Mouse (Mus musculus) T-helper 17 cell (primary cell): ENCODE results near the gene St8sia2.
"Not testable (repeated sequence)": the region's sequence is repeated elsewhere in the genome, so short reads cannot be mapped to it uniquely, and the experiment has no call there.

Experiments
- in situ Hi-C, 2 experiments: fragments of 300-600 bp; cut with MboI, MseI; formaldehyde crosslinking; loops; 1 replicate in 1 of 2; 2 replicates in 1 of 2; pipeline ENCODE4 v1.15.1; 2025; ENCODE audit warnings: high pct_unique_total_duplicates in 2 of 2

St8sia2 gene

DNA sequence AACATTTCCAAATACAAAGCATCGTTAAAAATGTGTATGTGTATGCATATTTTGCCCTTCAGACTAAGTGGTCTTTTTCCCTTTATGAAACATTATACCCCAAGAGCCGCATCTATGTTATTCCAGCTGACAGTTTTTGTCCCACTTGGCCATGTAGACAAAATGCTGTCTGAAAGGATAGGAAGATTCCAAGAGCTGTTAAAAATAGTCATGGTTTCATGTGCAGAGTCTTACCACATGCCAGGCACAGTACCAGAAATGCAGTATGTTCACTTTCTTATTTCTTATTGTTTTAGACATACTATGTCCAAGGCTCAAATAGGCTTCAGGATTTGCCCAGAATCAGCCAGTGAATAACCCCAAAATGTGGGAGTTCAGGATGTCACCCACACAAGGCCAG, 24.1 kb downstream of the St8sia2 start:
- in situ Hi-C loops: no loop called here

DNA sequence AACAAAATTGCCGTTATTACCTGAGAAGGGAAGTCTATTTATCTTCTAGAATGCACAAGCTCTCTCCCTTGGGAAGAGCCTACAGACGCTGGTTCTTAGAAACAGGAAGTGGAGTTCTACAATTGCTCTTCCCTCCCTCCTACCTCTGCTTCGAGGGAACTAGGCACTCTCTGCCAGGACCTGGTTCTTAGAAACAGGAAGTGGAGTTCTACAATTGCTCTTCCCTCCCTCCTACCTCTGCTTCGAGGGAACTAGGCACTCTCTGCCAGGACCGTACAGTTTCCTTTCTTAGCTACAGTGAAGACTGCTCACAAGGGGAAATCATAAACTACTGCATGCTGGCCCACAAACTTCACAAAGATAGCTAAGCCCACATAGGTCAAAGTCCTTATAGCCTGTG, 41.3 kb downstream of the St8sia2 start:
- in situ Hi-C loops: not testable (repeated sequence)

DNA sequence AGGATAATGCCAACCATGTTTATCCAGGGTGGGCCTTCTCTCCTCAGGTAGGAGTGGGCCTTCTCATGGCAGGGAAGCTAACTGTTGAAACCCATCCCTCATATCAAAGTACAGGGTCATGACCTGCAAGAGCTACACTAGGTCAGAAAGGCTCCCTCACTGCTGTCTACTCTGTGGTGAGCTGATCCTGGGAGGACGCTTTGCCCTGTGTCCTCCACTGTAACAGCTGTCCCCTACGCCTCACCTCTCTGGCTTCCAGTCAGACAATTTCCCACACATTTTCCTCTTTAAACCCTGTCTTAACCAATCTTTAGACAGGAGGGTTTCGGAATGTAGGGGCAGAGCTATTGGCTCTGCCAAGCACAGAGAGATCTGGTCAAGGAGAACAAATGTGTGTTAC, 48.3 kb downstream of the St8sia2 start:
- in situ Hi-C loops: no loop called here

DNA sequence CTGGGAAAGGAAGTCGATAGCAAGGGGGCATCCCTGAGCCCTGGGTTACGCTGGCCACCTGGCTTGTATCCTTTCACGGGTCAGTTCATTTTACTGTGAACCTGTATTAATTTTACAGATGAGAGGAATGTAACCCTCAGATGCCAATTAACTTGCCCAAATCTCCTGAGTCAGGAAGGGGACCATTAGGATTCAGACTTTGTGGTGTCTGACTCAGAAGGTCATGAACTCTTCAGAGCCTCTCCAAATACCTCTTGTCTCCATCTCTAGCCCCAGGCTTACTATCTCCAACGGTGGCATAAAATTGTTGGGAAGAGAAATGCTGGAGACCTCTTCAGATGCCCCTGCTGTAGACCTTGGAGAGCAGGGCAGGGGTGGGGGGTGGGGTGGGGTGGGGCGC, 51.1 kb downstream of the St8sia2 start:
- in situ Hi-C loops: no loop called here

DNA sequence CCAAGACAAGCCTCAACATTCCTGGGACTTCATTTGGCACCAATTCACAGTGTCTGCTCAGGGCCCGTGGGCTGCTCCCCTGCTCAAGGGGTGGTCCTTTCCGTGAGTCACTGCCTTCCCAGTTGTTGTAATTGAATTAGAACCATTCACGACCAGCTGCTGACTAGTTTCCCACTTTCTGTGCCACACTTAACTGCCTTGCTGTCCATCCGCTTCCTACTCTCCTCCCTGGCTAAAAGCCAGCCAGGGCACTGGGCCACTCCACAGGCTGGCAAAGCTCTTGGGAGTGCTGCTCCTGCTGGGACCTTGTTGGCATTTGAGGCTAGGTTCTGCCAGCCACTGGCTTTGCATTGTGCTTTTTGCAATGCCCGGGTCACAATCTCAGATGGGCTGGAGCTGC, 59.0 kb downstream of the St8sia2 start:
- in situ Hi-C loops: no loop called here

DNA sequence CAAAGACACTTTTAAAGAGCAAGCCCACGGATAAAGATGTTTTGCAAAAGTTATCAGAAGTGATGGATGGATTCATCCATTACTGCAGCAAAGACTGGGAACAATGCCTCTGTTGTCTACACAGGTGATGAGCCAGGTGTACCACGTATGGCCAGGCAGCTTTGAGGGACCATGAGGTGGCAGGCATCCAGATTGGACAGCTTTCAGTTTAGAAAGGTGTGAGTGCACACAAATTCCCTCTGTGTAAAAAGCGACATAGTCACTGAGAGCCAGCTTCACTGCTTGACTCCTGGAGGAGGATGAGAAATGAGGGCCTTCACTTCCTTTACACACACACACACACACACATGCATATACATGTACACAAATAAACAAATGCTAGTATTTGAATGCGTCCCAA, 60.4 kb downstream of the St8sia2 start:
- in situ Hi-C loops: no loop called here

DNA sequence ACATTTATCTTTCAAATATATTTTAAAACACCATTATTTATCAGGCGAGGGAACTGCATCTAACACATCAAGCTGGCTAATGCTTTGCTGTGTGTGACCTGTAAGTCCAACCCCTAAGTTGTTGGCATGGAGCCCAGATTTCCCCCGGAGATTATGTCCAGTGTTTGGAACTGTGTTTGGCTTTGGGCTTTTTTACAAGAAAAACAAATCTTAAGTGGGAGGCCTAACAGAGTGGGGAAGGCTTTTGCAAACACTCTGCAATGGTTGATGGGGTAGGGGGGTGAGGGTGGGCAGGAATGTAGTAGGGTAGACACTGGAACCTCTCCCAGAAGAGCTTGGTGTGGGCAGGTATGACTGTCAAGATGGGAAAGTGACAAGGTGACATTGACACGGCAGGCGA, 71.8 kb downstream of the St8sia2 start:
- in situ Hi-C loops: no loop called here

DNA sequence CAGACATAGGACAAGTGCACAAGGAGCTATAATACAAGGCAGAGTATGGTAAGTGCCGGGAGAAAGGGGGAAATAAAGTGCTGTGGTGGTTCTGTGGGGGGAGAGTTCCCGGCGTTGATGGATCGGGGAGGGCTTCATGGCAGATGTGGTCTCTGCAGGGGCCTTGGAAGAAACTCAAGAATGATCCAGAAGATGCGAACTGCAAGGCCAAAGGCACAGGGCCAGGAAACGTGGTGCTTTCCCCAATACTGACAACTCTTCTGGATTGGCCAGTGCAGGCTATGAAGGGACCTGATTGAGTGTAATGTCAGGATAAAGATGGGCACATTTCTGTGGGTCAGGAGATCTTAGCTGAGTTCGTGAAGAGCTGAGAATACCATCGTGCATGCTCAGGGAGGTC, 74.3 kb downstream of the St8sia2 start:
- in situ Hi-C loops: no loop called here

DNA sequence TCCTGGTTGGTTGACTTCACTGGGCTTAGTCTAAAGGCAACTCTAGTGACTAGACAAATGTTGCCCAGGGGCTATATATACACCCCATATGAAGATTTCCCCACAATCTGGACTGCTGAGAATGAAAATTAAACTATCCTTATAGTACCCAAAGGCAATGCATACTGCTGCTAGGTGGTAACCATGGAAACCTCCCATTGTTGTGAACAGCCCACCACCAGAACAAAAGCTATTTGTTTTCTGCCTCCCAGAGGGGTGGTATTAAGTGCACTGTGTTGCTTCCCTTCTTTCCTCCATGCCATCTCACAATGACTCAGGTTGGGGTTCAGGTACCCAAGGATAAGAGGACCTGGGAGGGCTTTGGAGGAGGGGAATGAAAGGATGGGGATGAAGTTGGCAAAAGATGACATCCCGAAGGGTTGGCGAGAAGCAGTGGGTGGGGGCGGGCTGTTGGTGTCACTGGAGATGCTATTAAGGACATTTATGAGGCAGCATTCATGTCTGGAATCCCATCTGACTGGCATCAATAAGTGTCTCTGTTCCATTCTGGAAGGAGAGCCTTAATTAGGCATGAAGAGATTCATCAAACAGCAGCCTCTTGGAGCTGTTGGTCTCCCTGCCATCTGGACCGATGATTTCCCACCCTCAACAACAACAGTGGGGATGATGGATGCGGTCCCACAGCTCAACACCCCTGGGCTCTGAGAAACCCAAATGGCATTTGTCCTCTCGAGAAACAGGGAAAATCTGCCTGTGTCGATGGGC, 75.3 kb downstream of the St8sia2 start:
- in situ Hi-C loops: no loop called here

DNA sequence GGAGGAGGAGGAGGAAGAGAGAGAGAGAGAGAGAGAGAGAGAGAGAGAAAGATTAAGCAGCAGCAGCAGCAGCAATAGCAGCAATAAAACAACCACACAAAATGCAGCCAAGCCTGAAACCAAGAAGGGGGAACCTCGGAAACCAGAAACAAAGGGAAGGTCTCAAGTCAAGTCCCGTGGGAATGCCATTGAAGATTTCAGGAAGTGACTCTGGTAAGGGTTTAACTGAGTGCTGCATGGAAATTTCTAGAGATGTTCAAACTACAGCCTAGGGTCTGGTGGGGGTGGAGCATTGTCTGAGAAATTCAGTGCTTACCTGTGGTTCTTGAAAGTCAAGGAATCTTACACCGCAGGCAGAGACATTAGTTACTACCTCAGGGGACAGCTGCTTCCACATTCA, 77.4 kb downstream of the St8sia2 start:
- in situ Hi-C loops: no loop called here

DNA sequence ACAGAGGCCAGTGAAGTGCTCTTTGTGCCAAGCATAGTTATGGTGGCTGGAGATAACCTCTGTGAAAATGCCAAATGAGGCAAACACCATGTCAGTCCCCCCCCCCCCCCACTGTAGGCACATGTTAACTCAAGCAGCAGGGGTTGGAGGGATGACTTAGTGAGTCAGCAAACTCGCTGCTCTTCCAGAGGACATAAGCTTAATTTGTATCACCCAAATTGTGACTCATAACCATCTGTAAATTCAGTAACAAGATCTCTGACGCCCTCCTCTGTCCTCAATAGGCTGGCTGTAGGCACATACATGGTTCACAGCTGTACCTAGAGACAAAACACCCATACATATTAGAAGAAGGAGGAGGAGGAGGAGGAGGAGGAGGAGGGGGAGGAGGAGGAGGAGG, 77.8 kb downstream of the St8sia2 start:
- in situ Hi-C loops: no loop called here

DNA sequence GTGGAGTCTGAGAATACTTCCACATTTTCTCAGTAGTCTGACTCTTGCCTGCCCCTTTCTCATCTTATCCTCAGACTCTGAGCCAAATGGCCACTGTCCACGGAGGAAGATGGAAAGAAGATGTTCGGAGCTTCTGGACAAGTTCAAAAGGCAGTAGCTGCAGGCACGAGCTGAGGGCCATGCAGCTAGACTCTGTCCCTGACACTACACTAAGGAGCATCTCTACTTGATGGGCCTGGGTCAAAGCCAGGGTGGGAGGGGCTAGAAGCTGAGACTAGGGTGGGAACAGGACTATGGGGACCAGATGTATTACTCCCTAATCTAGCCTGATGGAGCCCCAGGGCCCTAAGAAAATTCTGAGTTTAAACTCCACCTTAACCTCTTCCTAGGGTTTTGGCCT, 80.5 kb downstream of the St8sia2 start:
- in situ Hi-C loops: no loop called here

DNA sequence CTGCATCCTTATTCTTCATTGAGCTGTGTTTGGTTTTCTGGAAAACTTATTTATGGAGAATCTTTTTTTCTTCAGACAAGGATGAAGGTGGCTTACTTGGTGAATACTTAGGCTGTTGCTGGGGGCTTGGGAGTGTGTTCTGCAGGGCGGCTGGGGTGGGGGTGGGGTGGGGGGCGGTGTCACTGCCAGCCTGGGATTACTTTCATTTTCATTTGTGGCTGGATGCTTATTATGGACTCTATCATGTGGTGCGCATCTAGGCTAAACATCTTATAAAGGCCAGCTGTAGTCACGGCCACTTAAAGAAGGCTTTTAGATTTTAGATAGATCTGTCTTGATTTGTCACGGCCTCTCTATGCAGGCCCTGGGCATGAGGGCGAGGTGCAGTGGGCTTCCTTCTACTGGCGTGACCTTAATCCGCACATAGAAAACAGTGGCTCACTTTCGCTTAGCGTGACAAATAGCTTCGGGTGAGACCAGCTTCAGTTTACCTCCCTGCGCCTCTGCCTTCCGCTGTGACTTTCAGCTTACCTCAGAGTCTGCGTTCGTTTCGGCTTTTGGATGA, 92.5 kb downstream of the St8sia2 start:
- in situ Hi-C loops: no loop called here

DNA sequence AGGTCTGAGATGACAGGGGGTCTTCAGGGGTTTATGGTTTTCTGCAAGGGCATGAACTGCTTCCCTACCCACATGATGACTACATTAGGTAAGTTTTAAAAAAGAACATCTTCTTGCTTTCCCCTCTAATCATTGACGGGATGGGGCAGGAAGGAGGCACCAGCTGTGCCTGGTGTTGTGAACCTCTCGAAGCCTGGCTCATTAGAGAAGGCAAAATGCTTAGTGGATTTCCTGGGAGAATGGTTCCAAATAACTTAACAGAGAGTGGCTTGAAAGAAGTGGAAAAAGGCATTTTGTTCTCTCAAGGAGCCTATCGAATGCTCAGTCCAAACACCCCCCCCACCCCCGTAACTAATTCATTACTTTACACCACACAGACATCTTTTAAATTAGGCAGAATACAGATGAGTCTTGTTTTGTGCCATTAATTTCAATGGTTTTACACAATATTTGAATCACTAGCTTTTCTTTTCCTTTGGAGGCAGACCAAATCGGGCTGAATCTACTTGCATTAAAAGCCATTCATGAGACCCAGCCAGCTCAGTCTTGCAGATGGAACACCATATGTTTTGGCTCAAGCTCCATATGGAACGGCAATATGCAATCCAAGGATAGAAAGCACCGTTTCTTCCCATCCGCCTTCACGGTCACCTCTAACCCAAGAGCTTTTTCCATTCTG, 95.7 kb downstream of the St8sia2 start:
- in situ Hi-C loops: no loop called here

DNA sequence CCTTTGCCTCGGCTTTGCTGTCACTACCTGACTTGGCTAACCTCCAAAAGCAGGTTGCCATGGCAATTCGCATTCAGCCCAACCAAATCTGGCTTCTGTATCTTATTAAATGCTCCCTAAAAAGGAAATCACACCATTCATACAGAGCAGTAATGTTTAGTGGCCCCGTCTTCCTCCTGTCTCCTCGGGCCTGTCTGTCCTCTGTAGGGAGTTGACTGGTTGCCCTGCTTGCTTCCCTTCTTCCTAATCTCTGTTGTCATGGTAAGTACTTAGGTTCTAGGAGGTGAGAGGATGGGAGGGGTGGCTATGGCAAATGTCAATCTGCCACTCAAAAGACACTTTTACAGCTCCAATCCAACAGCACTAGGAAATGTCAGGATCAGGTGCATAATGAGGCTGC, 101.6 kb downstream of the St8sia2 start:
- in situ Hi-C loops: no loop called here

DNA sequence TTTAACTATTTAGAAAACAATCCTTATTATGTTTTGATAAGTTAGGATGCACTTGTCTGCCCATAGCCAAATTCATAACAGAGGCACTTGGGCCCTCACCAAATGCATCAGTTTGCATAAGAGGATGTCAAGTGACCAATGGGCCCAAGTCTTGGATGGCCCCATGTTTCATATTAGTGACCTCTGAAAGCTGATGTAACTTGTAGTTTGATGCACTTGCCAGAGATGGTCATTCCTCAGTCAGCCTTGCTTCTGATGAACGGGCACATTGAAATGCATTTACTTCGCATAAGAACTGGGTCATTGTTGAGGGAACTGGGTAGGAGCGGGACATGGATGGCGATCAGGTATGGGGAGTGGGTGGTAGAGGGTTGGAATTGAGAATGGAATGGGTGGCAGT, 102.6 kb downstream of the St8sia2 start:
- in situ Hi-C loops: no loop called here

DNA sequence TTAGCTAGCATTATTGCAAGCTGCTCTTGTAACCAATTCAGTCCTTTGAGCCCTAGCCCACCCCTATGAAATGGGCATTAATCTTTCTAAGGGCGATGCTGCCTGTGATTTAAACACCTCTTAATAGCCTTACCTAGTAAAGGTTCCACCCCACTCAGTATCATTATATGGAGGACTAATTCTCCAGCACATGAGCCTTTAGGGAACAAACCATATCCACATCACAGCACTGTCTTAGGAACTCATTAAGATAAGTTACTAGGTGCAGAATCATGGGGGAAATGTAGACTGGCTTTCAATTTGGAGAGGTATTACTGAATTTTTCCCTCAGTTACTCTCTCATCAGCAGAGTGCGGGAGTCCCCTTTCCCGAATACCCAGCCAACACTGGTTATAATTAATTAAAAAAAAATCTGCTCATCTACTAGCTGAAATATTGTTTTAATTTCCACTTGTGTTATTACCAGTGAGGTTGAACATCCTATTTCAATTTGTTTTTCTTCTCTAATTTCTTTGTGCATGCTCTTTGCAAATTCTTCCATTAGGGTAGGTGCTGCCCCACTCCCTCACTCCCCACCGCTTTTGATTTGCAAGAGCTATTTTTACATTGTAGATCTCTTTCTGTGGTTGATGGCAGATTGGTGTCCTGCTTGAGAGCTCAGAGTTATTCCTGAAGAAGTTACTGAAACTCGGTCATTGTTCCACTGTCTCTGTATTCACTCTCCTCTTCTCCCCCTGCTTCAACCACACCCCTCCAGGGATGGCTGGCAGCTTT, 103.9 kb downstream of the St8sia2 start:
- in situ Hi-C loops: no loop called here

DNA sequence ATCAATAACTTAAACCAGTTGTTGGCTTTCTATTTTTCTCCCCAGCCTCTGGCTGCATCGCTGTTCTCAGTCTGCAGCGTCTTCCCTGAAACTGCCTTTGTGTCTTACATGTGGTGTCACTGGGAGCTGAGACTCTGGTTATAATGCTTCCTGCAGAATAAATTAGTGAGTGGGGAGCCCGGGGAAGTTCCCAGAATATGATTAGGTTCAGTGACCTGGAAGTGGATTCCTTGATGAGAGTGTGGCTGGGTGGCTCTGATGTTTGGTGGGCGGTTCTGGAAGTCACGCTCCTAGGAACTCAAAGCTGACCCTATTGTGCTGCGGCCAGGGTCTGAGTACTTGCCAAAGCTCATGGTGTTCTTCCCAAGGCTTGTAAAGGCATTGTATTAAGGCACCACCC, 119.0 kb downstream of the St8sia2 start:
- in situ Hi-C loops: no loop called here

DNA sequence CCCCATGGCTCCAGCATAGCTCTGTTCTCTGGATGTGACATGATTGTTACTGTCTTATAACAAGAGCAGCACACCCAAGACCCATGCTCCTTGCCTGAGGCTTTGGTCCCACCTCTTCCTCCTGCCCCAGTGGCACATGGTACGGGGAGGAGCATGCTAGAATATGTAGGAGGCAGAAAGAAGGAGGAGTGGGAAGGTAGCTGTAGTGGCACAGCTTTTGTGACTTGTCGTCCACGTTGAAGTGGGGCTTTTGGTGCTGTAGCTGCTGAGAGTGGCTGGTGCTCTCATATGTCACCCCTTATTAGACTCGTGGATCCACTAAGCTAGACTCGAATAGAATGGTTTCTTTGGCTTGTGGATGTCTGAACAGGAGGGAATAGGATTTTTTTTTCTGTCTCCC, 121.7 kb downstream of the St8sia2 start:
- in situ Hi-C loops: no loop called here

DNA sequence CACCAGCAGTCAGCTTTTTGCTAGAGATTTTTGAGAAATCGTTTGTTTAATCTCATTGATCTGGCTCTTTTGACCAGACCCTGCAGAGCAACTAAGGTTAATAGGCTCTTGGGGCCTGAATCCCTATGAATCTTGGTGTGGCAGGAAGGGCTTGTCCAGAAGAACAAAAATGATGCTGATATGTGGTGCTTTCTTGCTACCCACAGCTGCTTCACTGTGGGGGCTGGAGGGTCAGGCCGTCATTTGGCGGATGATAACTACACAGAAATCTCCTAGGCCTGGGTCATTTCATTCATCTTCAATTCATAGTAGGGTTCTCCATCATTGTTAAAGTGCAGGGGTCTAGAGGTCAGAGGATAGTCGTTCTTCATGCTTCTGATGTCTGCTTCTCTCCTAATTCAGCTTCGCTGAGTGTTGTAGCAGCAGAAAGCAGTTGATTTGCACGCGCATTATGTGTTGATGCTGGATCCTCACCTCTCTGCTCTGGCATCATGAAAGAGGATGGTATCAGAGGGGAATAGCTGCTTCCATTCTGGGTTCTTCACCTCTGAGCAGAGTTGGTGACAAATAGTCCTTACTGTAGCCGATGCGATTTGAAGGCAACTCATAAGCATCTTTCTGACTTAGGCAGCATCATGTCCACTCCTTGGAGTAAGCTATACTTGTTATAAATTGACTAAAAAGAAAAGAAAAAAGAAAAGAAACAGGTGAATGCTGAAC, 122.4 kb downstream of the St8sia2 start:
- in situ Hi-C loops: no loop called here

DNA sequence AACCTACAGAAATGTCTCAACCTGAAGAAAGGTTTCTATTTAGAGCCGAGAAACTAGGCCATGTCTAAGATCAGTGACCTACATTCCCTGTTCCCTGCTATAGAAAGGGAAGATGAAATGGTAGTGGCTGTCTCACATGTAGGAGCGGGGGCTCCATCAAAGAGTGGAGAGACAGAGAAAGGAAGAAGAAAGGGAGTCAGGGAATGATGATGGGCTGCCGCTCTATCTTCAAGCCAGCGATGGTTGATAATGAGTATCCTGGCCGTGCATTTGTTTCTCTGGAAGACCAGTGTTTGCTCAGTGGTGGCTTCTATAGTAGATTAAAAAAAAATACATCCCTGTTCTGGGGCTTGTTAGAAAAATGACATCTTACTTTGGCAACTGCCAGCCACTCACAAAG, 123.0 kb downstream of the St8sia2 start:
- in situ Hi-C loops: no loop called here
